Mouse (Mus musculus) large intestine, adult 2 months (tissue): ENCODE measurements around the gene Casc1. TPM values are rescaled to one million over a fixed set of nuclear protein-coding genes. Genes with fewer than 3 reads are reported as not detected.

Experiments used
- DNase-seq: peaks from one replicate; pipeline ENCODE4 v3.0.0-alpha.2; 2012; ENCODE audit warnings: low read depth, low spot score
- WGBS: fragments of 180-500 bp; shearing (Covaris S2); methylation state at CpG from one replicate; pipeline ENCODE4 v1.1.7; 2018; 5-methylcytosine and 5-hydroxymethylcytosine counted together
- polyA plus RNA-seq: library from polyadenylated mRNA; depleted of rRNA; stranded (reverse); fragments of >200 nt; gene quantifications from 2 replicates; pipeline ENCODE4 v1.2.3, GENCODE M21; 2012

Gene Casc1
- polyA plus RNA-seq, 1 experiment, result 0.19 TPM

DNA sequence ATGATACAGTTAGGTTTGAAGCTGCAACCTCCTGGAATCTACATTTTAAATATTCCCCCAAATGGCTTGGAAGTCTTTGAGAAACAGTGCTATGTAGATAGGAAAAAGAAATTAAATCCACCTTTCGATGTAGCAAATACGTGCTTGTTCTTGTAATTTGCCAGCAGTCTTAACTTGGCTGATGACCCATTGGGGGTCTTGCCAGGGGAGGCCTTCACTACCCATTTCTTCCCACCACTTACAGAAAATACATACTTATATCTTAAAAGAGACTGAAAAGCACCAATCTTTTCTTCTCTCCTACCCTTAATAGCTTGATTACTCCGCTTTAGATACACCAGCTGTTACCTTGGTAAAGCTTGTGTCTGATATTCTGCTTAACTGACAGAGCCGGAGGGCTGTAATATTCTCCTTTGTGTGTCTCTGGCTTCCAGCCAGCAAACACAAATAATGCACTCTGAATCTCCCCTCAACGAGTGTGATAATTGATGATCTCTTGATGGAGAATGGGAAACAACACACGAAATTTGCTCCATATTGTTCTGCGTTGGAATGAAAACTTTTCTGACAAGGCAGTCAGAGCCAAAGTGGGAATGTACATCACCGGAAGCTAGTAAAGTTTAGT is 637 bp downstream of the Casc1 start:
- no peak for DNase-seq
- WGBS, result 24% methylated on average over 8 of the region's 8 CpGs

DNA sequence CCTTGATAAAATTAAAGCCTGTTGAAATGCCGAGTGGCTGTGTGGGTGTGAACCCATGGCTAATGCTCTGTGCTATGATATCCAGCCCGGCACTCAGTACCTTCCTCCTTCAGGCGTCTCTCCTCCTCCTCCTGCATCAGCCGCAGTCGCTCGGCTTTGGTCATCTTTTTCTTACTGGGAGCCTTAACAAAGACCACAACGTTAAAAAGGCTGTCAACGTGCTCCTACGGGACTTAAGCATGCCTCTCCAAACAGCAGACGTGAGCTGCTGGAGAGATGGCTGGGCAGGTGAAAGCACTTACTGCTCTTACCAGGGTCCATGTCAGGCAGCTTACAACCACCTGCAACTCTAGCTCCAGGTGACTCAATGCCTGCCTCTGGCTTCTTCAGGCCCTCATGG is 5.7 kb downstream of the Casc1 start:
- WGBS, result 87% methylated on average over 10 of the region's 10 CpGs
- no peak for DNase-seq

DNA sequence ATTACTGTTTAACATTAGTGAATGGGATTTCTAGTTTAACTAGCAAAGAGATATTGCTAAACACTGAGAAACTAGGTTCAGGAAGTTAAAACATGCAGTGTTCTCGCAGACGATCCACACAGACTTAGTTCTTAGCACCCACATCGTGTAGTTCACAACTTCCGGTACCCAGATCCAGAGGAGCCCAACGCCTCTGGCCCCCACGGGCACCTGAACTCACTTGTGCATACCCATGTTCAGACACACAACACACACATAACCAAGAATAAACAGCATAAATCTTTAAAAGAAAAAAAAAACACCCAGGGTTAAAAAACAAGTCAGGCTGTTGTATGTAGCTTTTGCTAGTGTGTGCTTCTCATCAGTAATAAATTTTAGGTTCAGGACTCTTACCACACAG is 6.4 kb downstream of the Casc1 start:
- WGBS, result 49% methylated on average over 6 of the region's 6 CpGs

DNA sequence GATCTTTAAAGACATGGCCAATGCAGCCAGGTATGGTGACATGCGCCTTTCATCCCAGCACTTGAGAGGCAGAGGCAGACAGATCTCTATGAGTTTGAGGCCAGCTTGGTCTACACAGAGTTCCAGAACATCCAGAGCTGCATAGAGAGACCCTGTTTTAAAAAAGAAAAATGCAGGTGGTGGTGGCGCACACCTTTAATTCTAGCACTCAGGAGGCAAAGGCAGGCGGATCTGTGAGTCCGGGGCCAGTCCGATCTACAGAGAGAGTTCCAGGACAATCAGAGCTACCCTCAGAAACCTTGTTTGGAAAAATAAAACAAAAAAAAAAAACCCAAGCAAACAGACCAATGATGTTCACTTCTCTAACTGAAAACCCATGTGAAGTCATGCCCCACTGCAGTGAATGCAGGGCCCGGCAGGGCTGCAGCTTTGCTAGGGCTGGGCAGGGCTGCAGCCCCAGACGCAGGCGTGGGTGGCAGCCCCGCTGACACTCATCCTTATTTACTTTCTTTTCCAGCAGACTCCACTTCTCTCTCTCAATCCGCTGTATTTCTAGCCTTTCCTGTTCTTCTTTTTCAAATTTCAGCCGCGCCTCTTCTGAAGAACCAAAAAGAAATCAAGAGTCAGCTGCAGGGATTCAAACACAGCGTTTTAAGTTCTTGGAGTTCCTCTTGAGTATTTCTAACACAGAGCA is 8.2 kb downstream of the Casc1 start:
- 66% methylated on average over 13 of the region's 13 CpGs for WGBS
- no peak for DNase-seq

More for the DNA sequence above, 6.4 kb downstream of the Casc1 start:
- DNase-seq, result no peak

DNA sequence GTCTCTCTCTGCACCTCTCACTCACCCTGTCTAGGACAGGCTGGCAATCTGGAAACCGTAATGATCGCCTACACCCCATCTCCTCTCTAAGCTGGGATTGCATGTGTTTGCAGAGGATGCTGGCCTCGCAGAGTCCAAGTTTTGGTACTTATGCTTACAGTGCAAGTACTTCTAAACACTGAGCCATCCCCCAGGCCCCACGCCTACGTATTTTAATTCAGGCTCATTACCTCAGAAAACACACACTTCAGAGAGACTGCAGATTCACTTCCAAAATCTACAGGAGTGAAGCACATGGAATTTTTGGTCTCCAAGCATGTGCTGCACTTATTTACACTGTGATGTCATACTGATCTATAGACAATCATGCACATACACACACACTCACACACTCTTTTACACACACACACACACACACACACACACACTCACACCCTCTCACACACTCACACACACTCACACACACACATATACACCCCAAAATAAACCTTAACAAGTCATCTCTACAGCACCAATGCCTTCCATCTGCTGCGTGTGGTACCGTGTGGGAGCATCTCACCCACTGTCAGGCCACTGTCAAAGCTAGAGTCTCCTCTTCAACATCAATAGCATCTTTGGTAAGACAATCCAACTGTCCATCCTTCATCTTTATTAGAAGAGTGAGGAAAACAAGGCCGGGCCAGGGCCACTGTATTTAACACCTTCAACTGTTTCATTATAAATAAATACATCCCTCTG is 12.7 kb downstream of the Casc1 start:
- 92% methylated on average over 8 of the region's 8 CpGs for WGBS
- no peak for DNase-seq

DNA sequence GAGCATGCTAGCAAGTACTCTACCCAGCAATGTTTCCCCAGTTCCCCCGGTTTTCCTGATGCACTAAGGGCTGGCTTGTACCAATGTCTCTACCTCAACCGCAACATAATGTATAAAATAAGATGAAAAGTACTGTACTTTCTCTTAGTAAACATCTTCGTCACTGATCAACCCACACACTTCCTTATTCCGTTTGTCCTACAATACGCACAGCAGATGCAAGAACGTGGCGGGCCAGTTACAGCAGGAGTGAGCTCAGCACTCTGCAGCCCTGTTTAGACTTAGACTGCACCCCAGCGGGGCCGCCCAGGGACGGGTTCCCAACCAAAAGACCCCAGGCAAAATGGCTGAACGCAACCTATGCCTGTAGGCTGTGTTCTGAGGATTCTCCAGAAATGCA is 17.4 kb downstream of the Casc1 start:
- DNase-seq, result no peak
- 22% methylated on average over 11 of the region's 11 CpGs for WGBS

DNA sequence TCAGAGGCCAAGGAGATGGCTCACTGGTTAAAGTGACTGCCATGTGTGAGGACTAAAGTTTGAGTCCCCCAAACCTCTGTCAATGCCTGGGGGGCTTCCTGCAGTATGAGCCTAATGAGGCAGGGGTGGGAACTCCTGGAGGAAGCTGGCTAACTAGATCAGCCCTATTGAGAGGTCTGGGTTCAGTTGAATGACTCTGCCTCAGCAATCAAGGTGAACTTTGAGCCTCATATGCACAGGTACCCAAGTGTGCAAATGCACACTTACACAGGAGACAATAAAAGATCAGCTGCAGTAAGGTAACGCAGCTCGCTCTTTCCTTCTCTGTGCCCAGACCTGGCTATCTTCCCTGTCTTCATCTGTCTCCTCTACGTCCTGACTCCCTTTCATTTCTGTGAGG is 17.8 kb downstream of the Casc1 start:
- DNase-seq, result no peak
- 24% methylated on average over 3 of the region's 3 CpGs for WGBS

DNA sequence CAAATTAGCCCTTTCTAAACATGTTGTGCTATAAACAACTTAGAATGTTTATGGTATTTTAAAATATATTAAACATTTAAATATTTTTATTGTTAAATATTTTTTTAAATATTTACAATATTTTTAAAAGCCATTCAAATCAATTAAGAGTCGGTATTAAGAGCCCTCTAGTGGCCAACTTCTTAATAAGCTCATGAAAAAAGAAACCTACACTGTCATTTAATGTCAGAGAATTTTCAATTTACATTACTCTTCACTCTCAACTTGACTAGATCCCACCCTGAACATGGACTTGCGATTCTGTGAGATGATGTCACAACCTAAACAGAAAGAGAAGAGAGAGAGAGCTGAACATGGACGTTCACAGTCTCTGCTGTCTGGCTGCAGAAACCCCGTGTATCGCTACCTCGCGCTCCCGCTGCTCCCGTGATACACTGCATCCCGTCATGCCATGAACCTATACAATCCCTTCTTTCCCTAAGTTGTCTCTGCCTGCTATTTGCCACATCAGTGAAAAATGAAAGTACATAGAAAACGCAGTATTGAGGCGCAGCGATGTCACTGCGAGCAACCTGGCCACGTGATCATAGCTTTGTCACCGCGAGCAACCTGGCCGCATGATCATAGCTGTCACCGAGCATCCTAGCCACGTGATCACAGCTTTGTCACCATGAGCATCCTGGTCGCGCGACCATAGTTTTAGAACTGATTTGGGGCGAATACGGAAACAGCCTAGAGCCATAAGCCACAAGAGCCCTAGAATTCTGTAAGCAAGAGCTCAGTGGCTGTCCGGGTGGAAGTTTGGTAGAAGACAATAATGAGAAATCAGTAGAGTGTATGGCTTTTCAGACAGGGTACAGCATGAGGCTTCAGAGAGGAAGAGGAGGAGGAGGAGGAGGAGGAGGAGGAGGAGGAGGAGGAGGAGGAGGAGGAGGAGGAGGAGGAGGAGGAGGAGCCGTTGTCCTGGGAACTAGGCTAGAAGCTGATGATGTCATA is 23.4 kb downstream of the Casc1 start:
- no peak for DNase-seq
- 48% methylated on average over 27 of the region's 27 CpGs for WGBS

DNA sequence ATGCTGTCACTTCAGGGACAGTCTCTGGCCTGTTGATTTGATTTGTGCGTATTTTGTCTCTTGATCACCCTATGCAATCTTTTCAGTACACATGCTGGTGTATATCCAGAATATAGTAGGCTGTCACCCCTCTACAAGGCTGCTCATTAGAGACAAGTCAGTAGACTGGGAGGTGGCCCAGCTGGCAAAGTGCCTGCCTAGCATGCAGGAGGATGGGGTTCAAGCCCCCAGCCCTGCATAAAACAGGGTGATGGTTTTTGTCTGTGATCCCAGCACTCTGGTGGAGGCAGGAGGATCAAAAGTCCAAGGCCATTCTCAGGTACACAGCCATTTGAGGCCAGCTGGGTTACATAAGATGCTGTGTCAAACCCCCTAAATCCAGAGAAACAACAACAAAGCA is 24.7 kb downstream of the Casc1 start:
- 95% methylated on average over 1 of the region's 1 CpGs for WGBS
- DNase-seq, result no peak

DNA sequence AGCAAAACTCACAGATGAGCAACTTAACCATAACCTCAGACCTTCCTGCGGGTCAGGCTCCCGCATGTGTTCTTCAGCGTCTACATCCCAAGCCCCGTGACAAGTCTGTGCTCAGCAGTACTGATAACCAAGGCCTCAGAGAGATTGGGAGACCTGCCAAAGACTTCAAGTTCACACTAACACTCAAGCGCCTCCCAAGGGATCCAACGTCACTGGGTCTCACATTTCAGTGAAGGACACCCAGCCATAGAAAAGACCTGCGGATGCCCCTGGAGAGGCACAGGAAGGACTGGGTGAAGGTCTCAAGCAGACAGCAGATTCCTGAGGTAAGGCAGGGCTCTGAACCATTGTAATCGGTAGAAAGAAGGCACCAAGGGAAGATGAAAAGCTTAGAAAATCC is 28.8 kb downstream of the Casc1 start:
- WGBS, result 66% methylated on average over 8 of the region's 8 CpGs
- DNase-seq, result no peak

DNA sequence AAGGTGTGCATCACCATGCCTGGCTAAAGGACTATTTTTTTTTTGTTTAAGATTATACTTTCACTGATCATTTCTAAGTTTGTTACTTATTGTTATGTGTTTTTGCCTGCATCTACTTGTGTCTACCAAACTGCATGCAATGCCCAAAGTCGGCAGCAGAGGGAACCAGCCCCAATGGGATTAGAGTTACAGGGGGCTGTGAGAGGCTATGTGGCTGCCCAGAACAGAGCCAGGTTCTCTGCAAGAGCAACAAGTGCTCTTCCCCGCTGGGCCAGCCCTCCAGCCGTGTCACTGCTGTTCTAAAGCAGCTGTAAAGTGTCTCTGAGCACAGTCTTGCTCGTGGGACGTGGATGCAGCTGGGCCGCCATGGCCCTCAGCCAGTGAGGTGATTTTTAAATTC is 31.1 kb downstream of the Casc1 start:
- no peak for DNase-seq
- WGBS, result 53% methylated on average over 6 of the region's 6 CpGs

DNA sequence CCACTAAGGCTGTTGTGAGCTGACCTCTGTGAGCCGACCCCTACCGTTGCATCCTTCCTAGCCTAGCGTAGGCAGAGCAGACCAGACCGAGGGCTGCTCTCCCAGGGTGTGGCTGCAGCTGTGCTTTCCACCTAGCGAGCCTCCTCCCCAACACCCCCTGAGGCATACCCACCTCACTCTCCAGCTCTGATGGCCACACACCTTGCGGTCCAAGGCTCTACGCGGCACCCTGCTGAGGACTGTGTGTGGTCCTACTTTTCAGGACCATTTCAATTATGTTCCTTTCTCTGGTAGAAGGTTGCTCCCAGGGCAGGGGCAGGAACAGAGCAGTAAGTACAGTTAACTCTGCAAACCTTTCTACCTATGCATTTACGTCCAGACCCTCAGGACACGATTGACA is 34.3 kb downstream of the Casc1 start:
- DNase-seq, result no peak
- 80% methylated on average over 10 of the region's 10 CpGs for WGBS

DNA sequence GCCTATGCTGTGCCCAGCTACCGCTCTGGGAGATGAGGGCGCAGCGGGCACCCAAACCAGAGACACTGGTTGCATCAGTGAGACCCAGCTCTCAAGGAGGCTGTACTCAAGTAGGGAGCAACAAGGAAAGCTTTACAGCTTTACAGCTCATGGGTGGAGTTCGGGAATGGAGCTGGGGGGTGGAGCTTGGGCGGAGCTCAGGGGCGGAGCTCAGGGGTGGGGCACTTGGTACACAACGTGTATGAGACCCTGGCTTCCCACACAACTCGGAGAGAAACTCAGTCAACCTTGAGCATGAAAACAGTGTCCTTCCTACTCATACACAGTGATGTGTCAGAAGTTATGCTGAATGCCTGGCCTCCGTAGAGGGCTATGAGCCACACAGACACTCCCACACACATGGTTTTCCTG is 35.2 kb downstream of the Casc1 start:
- DNase-seq, result peak; percentile 62
- WGBS, result 22% methylated on average over 9 of the region's 9 CpGs

DNA sequence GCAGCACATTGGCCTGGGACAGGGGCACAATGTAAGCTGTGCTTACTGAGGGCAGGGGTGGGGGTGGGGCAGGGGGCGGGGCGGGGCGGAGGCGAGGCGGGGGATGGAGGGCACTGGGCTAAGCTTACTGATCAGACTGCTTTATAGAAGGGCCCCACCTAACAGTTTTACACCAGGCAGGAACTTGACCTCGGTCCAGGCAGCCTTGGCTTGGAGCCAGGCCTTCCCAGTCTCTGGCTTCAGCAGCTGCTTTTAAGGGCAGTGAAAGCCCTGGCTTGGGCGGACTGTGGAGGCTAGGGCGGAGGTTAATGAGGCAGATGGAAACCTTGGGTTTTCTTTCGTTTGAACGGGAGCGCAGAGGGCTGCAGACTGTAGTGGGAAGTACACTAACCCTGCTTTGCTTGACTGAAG is 37.0 kb downstream of the Casc1 start:
- WGBS, result 17% methylated on average over 11 of the region's 11 CpGs
- DNase-seq, result peak; percentile 98

DNA sequence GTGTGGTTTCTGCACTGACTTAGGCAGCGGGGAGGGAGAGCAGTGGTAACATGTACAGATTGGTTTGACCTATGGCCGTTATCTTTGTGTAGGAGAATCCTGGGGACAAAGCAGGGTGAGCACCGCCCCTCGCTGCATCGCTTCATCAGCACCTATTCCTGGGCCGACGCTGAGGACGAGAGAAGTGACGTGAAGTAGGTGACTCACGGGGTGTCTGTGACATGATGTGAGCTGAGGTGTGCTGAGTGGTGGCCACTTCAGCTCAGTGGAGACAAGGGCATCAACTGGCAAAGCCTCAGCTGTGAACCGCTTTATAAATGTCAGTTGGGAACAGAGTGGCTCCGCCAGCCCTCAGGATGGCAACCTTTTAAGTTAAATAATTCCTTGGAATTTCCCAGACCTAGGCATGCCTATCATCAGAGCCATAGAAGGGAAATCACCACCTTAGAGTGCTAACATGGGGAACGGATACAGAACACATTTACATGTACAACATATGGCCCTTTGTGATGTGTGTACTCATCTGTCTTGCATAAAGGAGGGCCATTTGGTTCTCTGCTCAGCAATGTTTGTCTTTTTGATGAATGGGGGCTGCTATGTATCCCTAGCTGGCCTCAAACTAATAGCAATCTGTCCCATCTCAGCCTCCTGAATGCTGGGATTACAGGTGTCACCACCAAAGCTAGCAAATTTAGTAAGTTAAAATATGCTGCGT is 38.8 kb downstream of the Casc1 start:
- DNase-seq, result no peak
- WGBS, result 88% methylated on average over 14 of the region's 14 CpGs

DNA sequence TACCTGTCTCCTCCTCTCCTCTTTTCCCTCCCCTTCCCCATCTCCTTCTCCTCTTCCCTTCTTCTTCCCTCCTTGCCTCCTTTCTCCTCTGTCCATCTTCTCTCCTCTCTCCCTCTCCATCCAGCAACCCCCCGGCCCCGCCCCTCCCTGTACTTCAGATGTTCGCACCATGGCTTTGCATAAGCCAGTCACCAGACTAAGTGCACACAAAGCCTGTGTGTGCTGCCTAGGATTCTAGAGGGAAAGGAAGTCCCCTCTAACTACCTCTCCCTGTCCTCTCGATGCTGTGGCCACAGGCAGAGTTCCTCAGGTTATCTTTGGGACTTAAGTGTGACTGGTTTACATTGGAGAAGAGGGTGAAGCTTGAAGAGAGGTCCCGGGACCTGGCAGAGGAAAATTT is 50.2 kb downstream of the Casc1 start:
- WGBS, result 56% methylated on average over 5 of the region's 5 CpGs
- no peak for DNase-seq

DNA sequence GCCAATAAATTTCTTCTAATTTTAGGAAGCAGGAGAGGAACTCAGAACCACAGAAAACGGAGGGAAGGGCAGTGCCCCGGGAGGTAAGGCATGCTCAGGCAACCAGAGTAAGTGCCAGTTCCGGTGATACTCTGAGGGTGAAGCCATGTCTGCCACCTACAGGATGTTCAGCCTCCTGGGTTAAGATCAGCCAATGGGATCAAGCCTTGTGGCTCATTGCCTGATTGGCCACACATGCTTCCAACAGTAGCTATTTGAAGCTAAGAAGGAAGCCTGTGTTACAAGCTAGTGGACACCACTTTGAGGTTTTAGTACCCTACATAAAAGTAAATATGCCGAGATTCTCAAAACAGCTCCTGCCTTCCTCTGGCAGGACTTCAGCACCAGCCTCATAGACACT is 52.2 kb downstream of the Casc1 start:
- DNase-seq, result no peak
- 53% methylated on average over 4 of the region's 4 CpGs for WGBS

DNA sequence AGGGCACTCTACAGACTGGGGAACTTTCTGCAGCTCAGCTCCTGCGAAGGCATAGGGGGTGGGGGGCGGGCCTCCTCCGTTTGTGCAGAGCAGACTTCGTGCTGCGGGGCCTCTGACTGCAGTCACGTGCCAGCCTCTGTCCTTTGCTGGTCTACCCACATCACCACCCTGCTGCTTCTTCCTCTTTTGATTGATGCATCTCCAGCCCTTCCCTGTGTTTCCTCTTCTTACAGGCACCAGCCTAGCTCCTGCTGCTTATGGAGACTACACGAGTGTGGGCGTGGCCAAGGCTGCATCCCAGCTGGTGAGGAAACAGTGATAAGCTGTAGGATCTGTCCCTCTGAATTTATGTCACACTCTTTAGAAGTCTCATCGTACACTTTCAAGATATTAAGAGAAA is 61.8 kb downstream of the Casc1 start:
- WGBS, result 45% methylated on average over 9 of the region's 9 CpGs
- no peak for DNase-seq

DNA sequence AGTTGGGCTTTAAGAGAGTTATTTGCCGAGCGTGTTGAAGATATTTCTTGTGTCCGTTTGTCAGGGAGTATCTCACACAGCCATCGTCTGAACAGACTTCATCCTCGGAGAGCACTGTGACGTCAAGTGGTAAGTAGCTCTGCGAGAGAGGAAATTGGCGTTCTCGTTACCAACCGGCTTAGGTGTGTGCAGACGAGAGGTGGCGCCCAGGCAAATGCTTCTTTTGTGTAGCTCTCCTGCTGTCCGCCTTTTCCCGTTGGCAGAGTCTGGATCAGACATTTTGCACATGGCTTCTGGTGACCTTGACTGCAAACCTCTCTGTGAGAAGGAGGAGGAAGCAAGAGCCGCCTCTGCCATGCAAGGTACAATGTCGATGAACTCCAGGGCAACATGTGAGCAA is 63.1 kb downstream of the Casc1 start:
- DNase-seq, result no peak
- 90% methylated on average over 16 of the region's 16 CpGs for WGBS
